Mouse (Mus musculus) lung, embryonic 14.5 days (tissue): ENCODE results near the gene Tor3a. TPM values are rescaled to one million over a fixed set of nuclear protein-coding genes. Genes with fewer than 3 reads are reported as not detected.

ENCODE experiments used
- ATAC-seq: fragments of 200-750 bp; cut with Nextera tagmentation; 2 replicates; pipeline ENCODE4 v1.8.0; 2017; ENCODE audit warnings: mild to moderate bottlenecking, moderate TSS enrichment, moderate library complexity; ENCODE audit not compliant: insufficient read depth
- DNase-seq: peaks from one replicate; pipeline ENCODE4 v3.0.0-alpha.2; 2015
- H3K27ac ChIP-seq: fragments of 300-500 bp; sonication (generic); 2 replicates; pipeline ENCODE4 v1.5.1; 2014; ENCODE audit warnings: low read depth, mild to moderate bottlenecking, moderate library complexity
- H3K27me3 ChIP-seq: fragments of 300-500 bp; sonication (generic); 2 replicates; pipeline ENCODE4 v1.6.1; 2014; ENCODE audit warnings: low read length, control low read depth; ENCODE audit not compliant: insufficient read depth
- H3K36me3 ChIP-seq: fragments of 300-500 bp; sonication (generic); 2 replicates; pipeline ENCODE4 v1.6.1; 2014; ENCODE audit warnings: control low read depth; ENCODE audit not compliant: insufficient read depth
- H3K4me1 ChIP-seq: fragments of 300-500 bp; sonication (generic); 2 replicates; pipeline ENCODE4 v1.6.1; 2014; ENCODE audit warnings: antibody characterized with exemption, control low read depth; ENCODE audit not compliant: insufficient read depth
- H3K4me2 ChIP-seq: fragments of 300-500 bp; sonication (generic); 2 replicates; pipeline ENCODE4 v1.6.1; 2014; ENCODE audit warnings: mild to moderate bottlenecking
- H3K4me3 ChIP-seq: fragments of 300-500 bp; sonication (generic); 2 replicates; pipeline ENCODE4 v1.5.1; 2014; ENCODE audit warnings: low read depth, low read length
- H3K9ac ChIP-seq: fragments of 300-500 bp; sonication (generic); 2 replicates; pipeline ENCODE4 v1.6.1; 2014
- H3K9me3 ChIP-seq: fragments of 300-500 bp; sonication (generic); 2 replicates; pipeline ENCODE4 v1.6.1; 2016; ENCODE audit warnings: low read depth, low read length, control low read depth
- CTCF ChIP-seq: IDR thresholded peaks from 2 replicates; pipeline ENCODE4 v1.5.1; 2016; ENCODE audit warnings: antibody characterized with exemption, low read depth
- WGBS: fragments of 180-500 bp; shearing (Covaris S2); extraction: QIAGEN DNeasy Blood & Tissue Kit; methylation state at CpG from one replicate; pipeline ENCODE4 v1.1.7; 2014; 5-methylcytosine and 5-hydroxymethylcytosine counted together
- polyA plus RNA-seq: library from polyadenylated mRNA; unstranded; fragments of >200 nt; fragmentation: Nextera tagmentation; extraction: Ambion mirVana; gene quantifications from 2 replicates; pipeline ENCODE4 v1.2.1, GENCODE M21; 2014

Gene Tor3a
- polyA plus RNA-seq: 8.3 and 8.7 TPM in 2 replicates

DNA sequence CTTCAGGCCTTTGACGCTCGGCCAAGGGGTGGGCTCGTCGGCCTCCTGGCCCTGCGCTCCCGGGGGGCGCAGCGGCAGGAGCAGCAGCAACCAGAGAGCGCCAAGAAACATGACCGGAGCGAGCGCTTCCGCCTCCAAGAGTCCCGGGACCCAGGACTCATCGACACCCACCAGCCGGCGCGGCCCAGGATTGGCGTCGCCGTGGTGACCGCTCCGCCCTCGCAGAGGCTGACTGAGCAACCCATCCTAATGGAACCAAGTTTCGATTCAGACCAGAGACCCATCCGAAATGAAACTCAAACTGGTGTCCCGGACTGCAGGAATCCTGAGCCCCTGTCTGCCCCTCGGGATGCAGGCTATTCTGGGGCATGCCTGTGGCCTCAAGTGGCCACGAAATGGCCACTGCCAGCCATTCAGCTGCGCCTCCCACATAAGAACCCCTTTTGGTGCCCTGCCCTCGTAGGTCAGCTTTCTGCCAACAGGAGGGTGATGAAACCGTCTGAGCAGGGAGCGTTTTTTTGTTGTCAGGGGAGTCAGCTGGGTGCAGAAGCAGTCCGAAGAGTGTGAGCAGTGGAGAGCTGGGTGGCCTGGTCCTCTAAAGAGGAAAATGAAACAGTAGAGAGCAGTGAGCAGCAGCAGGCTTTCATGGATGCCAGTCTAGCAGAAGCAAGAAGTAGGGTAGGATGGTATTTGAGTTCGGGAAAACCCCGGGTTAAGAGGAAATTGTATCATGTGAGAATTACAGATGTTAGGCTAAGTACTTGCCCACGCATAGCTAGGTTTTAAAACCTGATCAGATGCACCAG lies at the start of gene Tor3a:
Gene Tor3a (minus strand): TSS at position 162 of the 806 bp plus-strand sequence.
- no peak for TF ChIP-seq CTCF
- no peaks in the 10 kb centered on the region for H3K36me3 ChIP-seq
- peak within 1 kb of the TSS; percentile 60 for H3K9ac ChIP-seq
- ATAC-seq (peak; percentile 88), DNase-seq (peak; percentile 87)
- 8% methylated on average over 37 of the region's 37 CpGs for WGBS
- H3K9me3 ChIP-seq: no peaks in the 10 kb centered on the region
- H3K4me3 ChIP-seq: peak within 1 kb of the TSS; percentile 66
- H3K4me1 ChIP-seq: peaks cover 3% of the 10 kb centered on the region; the same call in 1 of the 2 replicates
- no peak within 1 kb of the TSS for H3K27ac ChIP-seq
- H3K27me3 ChIP-seq: no peaks in the 10 kb centered on the region
- peak within 1 kb of the TSS; percentile 100 for H3K4me2 ChIP-seq

DNA sequence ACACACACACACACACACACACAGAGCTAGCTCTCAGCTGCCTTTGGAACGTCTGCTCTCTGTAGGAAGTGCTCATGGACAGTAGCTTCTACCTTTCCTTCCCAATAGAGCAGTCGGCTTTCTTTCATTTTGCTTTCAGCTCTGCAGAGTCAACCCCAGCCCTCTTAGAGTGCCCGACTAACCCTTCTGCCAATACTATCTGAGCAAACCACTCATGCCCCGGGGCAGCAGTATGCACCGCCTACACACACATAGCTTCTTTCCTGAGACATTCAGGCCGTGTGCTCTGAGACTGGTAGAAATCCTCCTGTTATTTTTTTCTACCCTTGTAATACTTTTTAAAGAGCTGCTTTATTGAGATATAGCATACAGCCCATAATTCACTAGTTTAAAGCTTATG lies 47.9 kb upstream of the Tor3a start:
- Histone ChIP-seq H3K4me1 (0 out of 2 replicates have a peak, but pooled peaks cover 3% of the 10 kb centered on the region), H3K9me3 (no peaks in the 10 kb centered on the region), H3K27ac (no peak overlapping the region), H3K9ac (no peak overlapping the region), H3K36me3 (no peaks in the 10 kb centered on the region), H3K4me3 (no peak overlapping the region), H3K4me2 (no peak overlapping the region), H3K27me3 (no peaks in the 10 kb centered on the region)
- no peak for DNase-seq
- no peak for ATAC-seq
- no peak for TF ChIP-seq CTCF
- 40% methylated on average over 6 of the region's 6 CpGs for WGBS

DNA sequence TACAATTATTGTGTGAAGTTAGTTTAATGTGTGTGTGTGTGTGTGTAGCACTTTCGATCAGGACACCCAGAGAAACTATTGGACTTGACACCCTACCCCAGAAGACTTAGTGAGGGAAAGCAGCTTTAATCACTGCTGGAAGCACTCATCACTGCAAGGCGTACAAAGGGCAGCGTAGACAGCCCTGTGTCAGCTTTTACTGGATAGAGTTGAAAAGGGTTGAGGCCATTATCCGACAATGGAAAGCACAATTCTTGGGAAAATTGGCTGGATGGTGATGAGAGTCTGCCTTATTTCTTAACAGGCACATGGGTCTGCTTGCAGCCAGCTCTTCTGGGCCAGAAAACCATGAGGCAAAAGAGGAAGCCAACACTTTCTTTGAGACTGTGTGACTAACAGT lies 45.9 kb upstream of the Tor3a start:
- no peak overlapping the region for H3K9ac ChIP-seq
- H3K4me3 ChIP-seq: peak overlapping the region; percentile 91; the same call in 1 of the 2 replicates
- no peak for TF ChIP-seq CTCF
- H3K27me3 ChIP-seq: no peaks in the 10 kb centered on the region
- 0 out of 2 replicates have a peak, but pooled peaks cover 7% of the 10 kb centered on the region for H3K4me1 ChIP-seq
- DNase-seq (no peak), ATAC-seq (no peak)
- WGBS: 59% methylated on average over 4 of the region's 4 CpGs
- peak overlapping the region; percentile 81; the same call in 1 of the 2 replicates for H3K4me2 ChIP-seq
- H3K27ac ChIP-seq: no peak overlapping the region
- 0 out of 2 replicates have a peak, but pooled peaks cover 6% of the 10 kb centered on the region for H3K36me3 ChIP-seq
- no peaks in the 10 kb centered on the region for H3K9me3 ChIP-seq

DNA sequence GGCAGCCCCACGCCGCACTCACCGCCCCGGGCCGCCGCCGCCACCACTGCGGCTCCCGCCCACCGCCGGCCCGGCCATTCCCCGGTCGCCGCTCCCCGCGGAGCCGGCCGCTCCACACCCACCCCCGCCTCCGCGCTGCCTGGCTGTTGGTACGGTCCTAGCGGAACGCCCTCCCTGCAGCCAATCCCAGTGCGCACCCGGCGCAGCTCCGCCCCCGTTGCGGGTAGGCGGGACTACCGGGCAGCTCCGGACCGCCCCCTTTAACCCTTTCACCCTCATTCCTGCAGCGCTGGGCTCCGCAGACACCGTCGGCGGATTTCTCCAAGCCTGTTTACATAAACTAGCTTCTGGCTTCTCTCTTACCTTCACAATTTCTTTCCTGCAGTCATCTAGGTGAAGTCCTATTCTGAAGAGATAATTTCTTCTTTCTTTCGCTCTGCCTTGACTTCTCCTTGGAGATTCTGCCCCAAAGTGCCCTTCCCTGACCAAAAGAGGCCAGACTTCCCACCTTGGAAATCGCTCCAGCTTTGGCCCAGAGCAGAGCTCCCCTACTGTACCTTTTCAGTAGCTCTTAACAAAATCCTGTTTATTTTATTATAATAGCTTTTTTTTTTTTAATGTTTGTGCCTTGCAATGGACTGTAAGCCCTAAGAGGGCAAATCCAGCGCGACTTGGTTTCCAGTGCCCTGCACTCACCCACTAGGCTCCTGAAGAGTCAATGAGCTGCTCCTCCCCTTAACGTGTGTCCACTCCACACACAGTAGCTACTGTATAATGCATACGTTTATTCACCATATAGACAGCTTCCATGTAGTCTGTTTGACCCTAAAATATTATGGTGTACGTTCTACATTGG lies 45.0 kb upstream of the Tor3a start, which contains the start of gene Fam20b:
Gene Fam20b (minus strand): TSS at position 137 of the 856 bp plus-strand sequence.
- TF ChIP-seq CTCF: no peak
- H3K36me3 ChIP-seq: 0 out of 2 replicates have a peak, but pooled peaks cover 6% of the 10 kb centered on the region

DNA sequence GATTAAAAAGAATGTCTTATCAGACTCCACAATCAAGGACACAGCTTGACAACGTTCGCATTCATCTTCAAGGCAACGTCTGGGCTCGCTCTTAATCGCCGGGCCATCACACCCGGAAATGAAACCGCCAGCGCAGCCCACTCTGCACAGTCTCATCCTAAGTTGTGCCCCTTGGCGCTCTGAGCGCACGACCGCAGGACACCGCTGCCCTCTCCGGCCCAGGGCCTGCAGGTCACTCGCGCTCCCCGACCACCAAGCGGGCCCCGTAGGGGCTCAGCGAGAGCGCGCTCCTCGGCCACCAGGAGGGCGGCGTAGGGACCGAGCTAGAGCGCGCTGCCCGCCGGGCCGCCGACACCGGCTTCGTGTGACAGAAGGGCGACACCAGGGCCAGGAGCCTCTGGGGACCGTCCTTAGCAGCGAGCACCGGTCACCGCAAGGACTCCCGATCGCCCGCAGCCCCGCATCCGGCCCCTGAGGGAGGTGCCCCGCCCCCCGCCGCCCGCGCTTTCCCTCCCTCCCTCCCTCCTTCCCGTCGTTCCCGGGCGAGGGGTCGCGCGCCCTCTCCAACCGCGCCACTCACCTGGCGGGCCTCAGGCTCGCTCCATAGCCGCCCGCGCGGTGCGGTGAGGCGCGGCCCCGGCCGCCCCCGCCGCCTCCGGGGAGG lies 44.3 kb upstream of the Tor3a start:
- Histone ChIP-seq H3K4me1 (0 out of 2 replicates have a peak, but pooled peaks cover 7% of the 10 kb centered on the region), H3K36me3 (0 out of 2 replicates have a peak, but pooled peaks cover 6% of the 10 kb centered on the region), H3K4me2 (peak overlapping the region; percentile 81), H3K4me3 (peak overlapping the region; percentile 91), H3K27me3 (no peaks in the 10 kb centered on the region), H3K9ac (peak overlapping the region; percentile 80), H3K27ac (peak overlapping the region; percentile 86), H3K9me3 (no peaks in the 10 kb centered on the region)
- no peak; the same call in 1 of the 2 replicates for TF ChIP-seq CTCF
- WGBS: under 1% methylated on average over 53 of the region's 73 CpGs
- ATAC-seq: peak; percentile 82
- DNase-seq: peak; percentile 65

More for the DNA sequence above, 45.0 kb upstream of the Tor3a start, which contains the start of gene Fam20b:
- 1% methylated on average over 41 of the region's 47 CpGs for WGBS
- H3K4me3 ChIP-seq: peak within 1 kb of the TSS; percentile 91
- peak; percentile 97 for DNase-seq
- peak; percentile 97 for ATAC-seq
- peak within 1 kb of the TSS; percentile 81 for H3K4me2 ChIP-seq
- H3K4me1 ChIP-seq: 0 out of 2 replicates have a peak, but pooled peaks cover 7% of the 10 kb centered on the region
- no peaks in the 10 kb centered on the region for H3K9me3 ChIP-seq
- peak within 1 kb of the TSS; percentile 86 for H3K27ac ChIP-seq
- no peaks in the 10 kb centered on the region for H3K27me3 ChIP-seq
- peak within 1 kb of the TSS; percentile 80 for H3K9ac ChIP-seq

DNA sequence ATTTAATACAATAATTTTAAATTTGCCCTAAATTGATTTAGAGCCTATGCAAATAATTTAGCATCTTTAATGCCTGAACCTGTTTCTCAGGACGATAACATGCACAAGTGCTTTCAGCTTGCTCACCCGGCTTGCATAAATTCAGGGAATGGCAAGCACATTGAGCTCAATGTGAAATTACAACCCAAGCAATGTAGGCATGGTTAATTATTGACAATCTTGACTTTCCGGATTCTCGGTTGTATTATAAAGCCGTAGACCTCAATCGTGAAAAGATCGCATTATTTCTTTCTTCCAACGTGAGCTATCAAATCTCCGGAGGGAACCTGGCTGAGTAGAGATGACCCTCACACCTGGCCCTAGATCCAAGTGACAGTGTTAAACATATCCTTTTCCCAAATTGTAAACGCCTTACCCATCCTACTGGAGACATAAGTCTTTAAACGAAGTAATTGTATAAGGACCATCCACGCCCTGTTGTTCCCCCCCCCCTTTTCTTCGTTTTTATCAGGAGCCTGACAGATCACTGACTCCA lies 43.7 kb upstream of the Tor3a start:
- Histone ChIP-seq H3K4me3 (peak overlapping the region; percentile 91), H3K27me3 (no peaks in the 10 kb centered on the region), H3K9ac (peak overlapping the region; percentile 80), H3K36me3 (0 out of 2 replicates have a peak, but pooled peaks cover 6% of the 10 kb centered on the region), H3K9me3 (no peaks in the 10 kb centered on the region), H3K27ac (peak overlapping the region; percentile 86), H3K4me2 (peak overlapping the region; percentile 81), H3K4me1 (0 out of 2 replicates have a peak, but pooled peaks cover 7% of the 10 kb centered on the region)
- DNase-seq (peak; percentile 76), ATAC-seq (no peak)
- WGBS: 12% methylated on average over 13 of the region's 13 CpGs
- no peak for TF ChIP-seq CTCF
